Mouse (Mus musculus) testis, adult 2 months (tissue): ENCODE measurements around the gene Ccnd1. TPM values are rescaled to one million over a fixed set of nuclear protein-coding genes. Genes with fewer than 3 reads are reported as not detected.
"Not testable (repeated sequence)": the region's sequence is repeated elsewhere in the genome, so short reads cannot be mapped to it uniquely, and the experiment has no call there.

Experiments used
- H3K27ac ChIP-seq: fragments of 200-500 bp; 2 replicates; pipeline ENCODE4 v1.5.1; 2012; ENCODE audit warnings: low read depth, low read length; ENCODE audit not compliant: control insufficient read depth, insufficient read depth
- H3K27me3 ChIP-seq: fragments of 200-500 bp; 2 replicates; pipeline ENCODE4 v1.6.1; 2012; ENCODE audit warnings: mild to moderate bottlenecking, low read length, moderate library complexity; ENCODE audit not compliant: control insufficient read depth, insufficient read depth
- H3K36me3 ChIP-seq: fragments of 200-500 bp; 2 replicates; pipeline ENCODE4 v1.6.1; 2012; ENCODE audit warnings: mild to moderate bottlenecking, low read length; ENCODE audit not compliant: control insufficient read depth, insufficient read depth
- H3K4me1 ChIP-seq: fragments of 200-500 bp; 2 replicates; pipeline ENCODE4 v1.6.1; 2012; ENCODE audit warnings: low read length; ENCODE audit not compliant: control insufficient read depth, insufficient read depth
- H3K4me3 ChIP-seq: fragments of 200-500 bp; 2 replicates; pipeline ENCODE4 v1.5.1; 2012; ENCODE audit warnings: low read depth, mild to moderate bottlenecking, low read length, moderate library complexity, mixed read lengths; ENCODE audit not compliant: control insufficient read depth
- CTCF ChIP-seq: fragments of 200-500 bp; IDR thresholded peaks from 2 replicates; pipeline ENCODE4 v1.5.1; 2012; ENCODE audit warnings: low read depth, mild to moderate bottlenecking, inconsistent platforms, low read length, moderate library complexity; ENCODE audit not compliant: control insufficient read depth, insufficient read depth, insufficient replicate concordance
- POLR2A ChIP-seq: fragments of 200-500 bp; IDR thresholded peaks from 2 replicates; pipeline ENCODE4 v1.6.1; 2012; ENCODE audit warnings: low read depth, mild to moderate bottlenecking, inconsistent platforms, low read length, moderate library complexity; ENCODE audit not compliant: control insufficient read depth
- polyA plus RNA-seq: library from polyadenylated mRNA; depleted of rRNA; stranded (reverse); fragments of >200 nt; gene quantifications from 2 replicates; pipeline ENCODE4 v1.2.3, GENCODE M21; 2012

The Ccnd1 gene
- polyA plus RNA-seq, 1 experiment = 4.2 TPM

- Histone ChIP-seq H3K4me3 (peak within 1 kb of the TSS; percentile 98), H3K36me3 (peaks cover 1% of the 10 kb centered on the region), H3K27ac (peak within 1 kb of the TSS; percentile 89), H3K4me1 (peaks cover 4% of the 10 kb centered on the region), H3K27me3 (no peaks in the 10 kb centered on the region)
- no peak for TF ChIP-seq CTCF
- TF ChIP-seq POLR2A = peak; percentile 77
Observed at GRCm38 (mm10) chr7:144914948-144915750, 24.6 kb downstream of the Ccnd1 start, which contains the start of gene LTO1. LTO1 (plus strand) TSS chr7:144915100.

GRCm38 (mm10) chr7:144914296-144914947, 25.3 kb downstream of the Ccnd1 start:
- Histone ChIP-seq H3K36me3 (peaks cover 1% of the 10 kb centered on the region), H3K27ac (peak overlapping the region; percentile 71), H3K4me3 (peak overlapping the region; percentile 98), H3K4me1 (peaks cover 4% of the 10 kb centered on the region), H3K27me3 (no peaks in the 10 kb centered on the region)
- TF ChIP-seq CTCF = no peak
- TF ChIP-seq POLR2A = no peak

- no peak overlapping the region for H3K27ac ChIP-seq
- peaks cover 4% of the 10 kb centered on the region for H3K4me1 ChIP-seq
- no peaks in the 10 kb centered on the region for H3K27me3 ChIP-seq
- H3K4me3 ChIP-seq = no peak overlapping the region
- H3K36me3 ChIP-seq = peaks cover 1% of the 10 kb centered on the region
- TF ChIP-seq CTCF = no peak
- TF ChIP-seq POLR2A = no peak
Observed at GRCm38 (mm10) chr7:144912897-144913296, 26.8 kb downstream of the Ccnd1 start.

- TF ChIP-seq POLR2A (no peak), CTCF (no peak)
- H3K4me1 ChIP-seq = peaks cover 4% of the 10 kb centered on the region
- no peak overlapping the region for H3K27ac ChIP-seq
- no peaks in the 10 kb centered on the region for H3K36me3 ChIP-seq
- H3K27me3 ChIP-seq = no peaks in the 10 kb centered on the region
- no peak overlapping the region for H3K4me3 ChIP-seq
Observed at GRCm38 (mm10) chr7:144911121-144911520, 28.6 kb downstream of the Ccnd1 start.

- no peak overlapping the region for H3K27ac ChIP-seq
- TF ChIP-seq CTCF = no peak
- no peak for TF ChIP-seq POLR2A
- H3K27me3 ChIP-seq = no peaks in the 10 kb centered on the region
- H3K36me3 ChIP-seq = no peaks in the 10 kb centered on the region
- peak overlapping the region; percentile 6 for H3K4me3 ChIP-seq
- no peaks in the 10 kb centered on the region for H3K4me1 ChIP-seq
Observed at GRCm38 (mm10) chr7:144908705-144909104, 31.0 kb downstream of the Ccnd1 start.

- TF ChIP-seq CTCF (no peak), POLR2A (no peak)
- Histone ChIP-seq H3K27me3 (no peaks in the 10 kb centered on the region), H3K4me1 (no peaks in the 10 kb centered on the region), H3K36me3 (no peaks in the 10 kb centered on the region), H3K27ac (no peak overlapping the region), H3K4me3 (no peak overlapping the region)
Observed at GRCm38 (mm10) chr7:144907793-144908192, 31.9 kb downstream of the Ccnd1 start.

GRCm38 (mm10) chr7:144906708-144907397, 32.9 kb downstream of the Ccnd1 start:
- peak overlapping the region; percentile 60 for H3K4me3 ChIP-seq

GRCm38 (mm10) chr7:144905514-144905913, 34.2 kb downstream of the Ccnd1 start:
- not testable (repeated sequence) for H3K4me1 ChIP-seq, H3K4me3 ChIP-seq, H3K27ac ChIP-seq, H3K36me3 ChIP-seq, H3K27me3 ChIP-seq

More at GRCm38 (mm10) chr7:144906708-144907397, 32.9 kb downstream of the Ccnd1 start:
- TF ChIP-seq POLR2A = no peak
- peak; percentile 84 for TF ChIP-seq CTCF
- Histone ChIP-seq H3K27me3 (no peaks in the 10 kb centered on the region), H3K4me1 (no peaks in the 10 kb centered on the region), H3K36me3 (no peaks in the 10 kb centered on the region), H3K27ac (no peak overlapping the region)
